Mouse (Mus musculus): ENCODE measurements around the gene Dclre1b. TPM values are rescaled to one million over a fixed set of nuclear protein-coding genes. Genes with fewer than 3 reads are reported as not detected.
"Not testable (repeated sequence)": the region's sequence is repeated elsewhere in the genome, so short reads cannot be mapped to it uniquely, and the experiment has no call there.

Dclre1b gene
- polyA plus RNA-seq, 1 experiment from 2014 or later: 23.0 TPM

DNA sequence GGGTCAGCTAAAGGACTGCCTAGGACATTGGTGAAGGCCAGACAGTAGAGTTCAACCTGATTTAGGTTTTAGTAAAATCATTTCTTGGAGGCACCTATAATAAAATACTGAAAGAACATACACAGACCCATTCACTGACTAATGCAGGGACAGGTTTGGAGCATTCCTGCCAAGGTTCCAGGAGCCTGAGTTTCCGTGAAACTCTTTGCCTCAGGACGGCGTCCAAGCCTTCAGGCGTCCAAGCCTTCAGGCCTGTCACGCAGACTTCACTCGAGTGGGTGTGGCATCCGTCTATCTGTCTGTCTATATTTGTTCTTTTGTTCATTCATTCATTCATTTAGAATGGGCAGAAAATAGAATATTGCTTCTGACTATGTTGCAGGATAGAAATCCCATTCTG, 21.9 kb upstream of the Dclre1b start:
- H3K4me3 ChIP-seq (replicated peaks; ENCODE audit: low read depth, low read length): no peak overlapping the region
- ATAC-seq (ENCODE audit: low FRiP score, low TSS enrichment) (no peak), DNase-seq (no peak)
- no peaks in the 10 kb centered on the region for H3K36me3 ChIP-seq (ENCODE audit: control insufficient read depth, insufficient read depth, low read length)
- WGBS: 79% methylated on average over 7 of the region's 7 CpGs
- no peak overlapping the region for H3K9ac ChIP-seq (replicated peaks; ENCODE audit: low read length)
- H3K4me2 ChIP-seq (ENCODE audit: low read length): no peak overlapping the region
- H3K9me3 ChIP-seq (ENCODE audit: control insufficient read depth, low read length): no peaks in the 10 kb centered on the region
- H3K4me1 ChIP-seq (ENCODE audit: control insufficient read depth, insufficient read depth, low read length): no peaks in the 10 kb centered on the region
- H3K27me3 ChIP-seq (ENCODE audit: control insufficient read depth, insufficient read depth, low read length): no peaks in the 10 kb centered on the region
- no peak overlapping the region for H3K27ac ChIP-seq (replicated peaks; ENCODE audit: low read depth, low read length)

DNA sequence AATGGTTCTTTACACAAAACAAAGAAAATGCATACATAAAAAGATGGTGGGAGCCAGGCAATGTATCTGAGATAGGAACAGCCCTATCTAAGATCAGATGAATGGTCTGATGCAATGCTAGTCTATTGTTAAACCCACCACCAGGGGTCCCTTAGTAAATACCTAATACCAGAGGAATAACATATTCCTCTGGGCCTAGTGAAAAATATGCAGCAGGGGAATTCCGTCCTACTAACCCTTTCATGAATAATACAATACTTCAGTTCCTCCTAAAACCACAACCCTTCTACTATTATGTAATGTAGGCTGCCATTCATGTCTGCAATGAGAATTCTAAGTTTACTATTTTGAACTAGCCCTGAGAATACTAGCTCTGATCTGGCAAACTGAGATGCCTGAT, 21.4 kb upstream of the Dclre1b start:
- H3K9me3 ChIP-seq (ENCODE audit: control insufficient read depth, low read length); H3K4me3 ChIP-seq (replicated peaks; ENCODE audit: low read depth, low read length); H3K27ac ChIP-seq (replicated peaks; ENCODE audit: low read depth, low read length); H3K9ac ChIP-seq (replicated peaks; ENCODE audit: low read length); H3K36me3 ChIP-seq (ENCODE audit: control insufficient read depth, insufficient read depth, low read length); H3K4me2 ChIP-seq (ENCODE audit: low read length); H3K4me1 ChIP-seq (ENCODE audit: control insufficient read depth, insufficient read depth, low read length); H3K27me3 ChIP-seq (ENCODE audit: control insufficient read depth, insufficient read depth, low read length); ATAC-seq (ENCODE audit: low FRiP score, low TSS enrichment): not testable (repeated sequence)
- peak; percentile 3 for DNase-seq
- WGBS: 43% methylated on average over 1 of the region's 1 CpGs

- Histone ChIP-seq H3K4me1 (ENCODE audit: control insufficient read depth, insufficient read depth, low read length) (no peaks in the 10 kb centered on the region), H3K27ac (replicated peaks; ENCODE audit: low read depth, low read length) (no peak overlapping the region), H3K27me3 (ENCODE audit: control insufficient read depth, insufficient read depth, low read length) (no peaks in the 10 kb centered on the region), H3K36me3 (ENCODE audit: control insufficient read depth, insufficient read depth, low read length) (no peaks in the 10 kb centered on the region), H3K4me3 (replicated peaks; ENCODE audit: low read depth, low read length) (no peak overlapping the region), H3K4me2 (ENCODE audit: low read length) (no peak overlapping the region), H3K9me3 (ENCODE audit: control insufficient read depth, low read length) (no peaks in the 10 kb centered on the region), H3K9ac (replicated peaks; ENCODE audit: low read length) (no peak overlapping the region)
- DNase-seq: no peak
- WGBS: 92% methylated on average over 3 of the region's 3 CpGs
- no peak for ATAC-seq (ENCODE audit: low FRiP score, low TSS enrichment)
Measured at GRCm38 (mm10) chr3:103829036-103829435, 19.8 kb upstream of the Dclre1b start.

GRCm38 (mm10) chr3:103827548-103827947, 18.3 kb upstream of the Dclre1b start:
- Histone ChIP-seq H3K4me2 (ENCODE audit: low read length) (no peak overlapping the region), H3K27ac (replicated peaks; ENCODE audit: low read depth, low read length) (no peak overlapping the region), H3K9me3 (ENCODE audit: control insufficient read depth, low read length) (no peaks in the 10 kb centered on the region), H3K4me1 (ENCODE audit: control insufficient read depth, insufficient read depth, low read length) (no peaks in the 10 kb centered on the region), H3K27me3 (ENCODE audit: control insufficient read depth, insufficient read depth, low read length) (no peaks in the 10 kb centered on the region), H3K4me3 (replicated peaks; ENCODE audit: low read depth, low read length) (no peak overlapping the region), H3K9ac (replicated peaks; ENCODE audit: low read length) (no peak overlapping the region), H3K36me3 (ENCODE audit: control insufficient read depth, insufficient read depth, low read length) (peaks cover 6% of the 10 kb centered on the region)
- DNase-seq (no peak), ATAC-seq (ENCODE audit: low FRiP score, low TSS enrichment) (no peak)

DNA sequence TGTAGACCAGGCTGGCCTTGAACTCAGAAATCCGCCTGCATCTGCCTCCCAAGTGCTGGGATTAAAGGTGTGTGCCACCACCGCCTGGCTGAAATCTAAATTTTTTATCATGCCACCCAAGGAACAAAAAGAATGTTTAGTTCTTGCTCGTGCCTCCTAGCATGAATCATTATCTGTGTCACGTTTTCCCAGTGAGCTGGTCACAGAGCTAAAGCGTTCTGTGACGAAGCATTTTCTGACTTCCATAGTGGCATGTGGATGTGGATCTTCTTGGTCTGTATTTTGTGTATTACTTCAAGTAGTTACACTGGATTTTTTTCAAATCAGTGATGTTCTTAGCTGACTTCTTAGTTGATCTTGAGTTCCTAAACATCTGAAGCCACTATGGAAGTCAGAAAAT, 1.7 kb upstream of the Dclre1b start:
- peaks cover 13% of the 10 kb centered on the region for H3K4me1 ChIP-seq (ENCODE audit: control insufficient read depth, insufficient read depth, low read length)
- no peak overlapping the region for H3K9ac ChIP-seq (replicated peaks; ENCODE audit: low read length)
- H3K36me3 ChIP-seq (ENCODE audit: control insufficient read depth, insufficient read depth, low read length): peaks cover 26% of the 10 kb centered on the region
- no peak overlapping the region for H3K4me2 ChIP-seq (ENCODE audit: low read length)
- ATAC-seq (ENCODE audit: low FRiP score, low TSS enrichment) (no peak), DNase-seq (no peak)
- H3K4me3 ChIP-seq (replicated peaks; ENCODE audit: low read depth, low read length): no peak overlapping the region
- H3K27me3 ChIP-seq (ENCODE audit: control insufficient read depth, insufficient read depth, low read length): no peaks in the 10 kb centered on the region
- no peak overlapping the region for H3K27ac ChIP-seq (replicated peaks; ENCODE audit: low read depth, low read length)
- WGBS: 91% methylated on average over 6 of the region's 6 CpGs
- no peaks in the 10 kb centered on the region for H3K9me3 ChIP-seq (ENCODE audit: control insufficient read depth, low read length)

GRCm38 (mm10) chr3:103809799-103810150, 531 bp upstream of the Dclre1b start:
- peak; percentile 54; the same call in 1 of the 2 replicates for ATAC-seq (ENCODE audit: low FRiP score, low TSS enrichment)
- Histone ChIP-seq H3K27ac (replicated peaks; ENCODE audit: low read depth, low read length) (peak overlapping the region; percentile 80), H3K36me3 (ENCODE audit: control insufficient read depth, insufficient read depth, low read length) (peaks cover 20% of the 10 kb centered on the region), H3K9ac (replicated peaks; ENCODE audit: low read length) (peak overlapping the region; percentile 67), H3K4me2 (ENCODE audit: low read length) (peak overlapping the region; percentile 70), H3K9me3 (ENCODE audit: control insufficient read depth, low read length) (no peaks in the 10 kb centered on the region), H3K4me3 (replicated peaks; ENCODE audit: low read depth, low read length) (peak overlapping the region; percentile 78), H3K27me3 (ENCODE audit: control insufficient read depth, insufficient read depth, low read length) (no peaks in the 10 kb centered on the region), H3K4me1 (ENCODE audit: control insufficient read depth, insufficient read depth, low read length) (peaks cover 13% of the 10 kb centered on the region)
- 4% methylated on average over 14 of the region's 14 CpGs for WGBS
- DNase-seq: no peak

DNA sequence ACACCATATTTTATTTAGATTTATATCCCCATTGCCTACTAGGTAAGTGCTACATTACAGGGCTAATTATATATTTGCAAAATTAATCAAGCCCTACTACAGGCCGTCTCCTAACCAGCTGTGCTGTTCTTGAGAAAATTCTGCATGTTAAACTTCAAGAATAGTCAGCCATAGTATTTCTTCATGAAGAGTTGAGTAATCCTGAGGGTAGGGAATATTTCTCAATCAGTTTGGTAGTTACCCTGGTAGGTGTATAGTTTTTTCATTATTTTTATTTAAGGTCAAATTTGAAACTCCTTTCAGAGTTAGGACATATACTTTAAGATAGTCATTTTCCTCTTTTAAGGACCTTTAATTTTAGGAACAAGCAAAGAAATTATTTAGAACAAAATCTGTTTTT, 3.6 kb downstream of the Dclre1b start:
- WGBS: 89% methylated on average over 1 of the region's 1 CpGs
- DNase-seq (no peak), ATAC-seq (ENCODE audit: low FRiP score, low TSS enrichment) (no peak)
- H3K36me3 ChIP-seq (ENCODE audit: control insufficient read depth, insufficient read depth, low read length): peaks cover 35% of the 10 kb centered on the region
- no peak overlapping the region for H3K4me3 ChIP-seq (replicated peaks; ENCODE audit: low read depth, low read length)
- no peaks in the 10 kb centered on the region for H3K27me3 ChIP-seq (ENCODE audit: control insufficient read depth, insufficient read depth, low read length)
- peaks cover 13% of the 10 kb centered on the region for H3K4me1 ChIP-seq (ENCODE audit: control insufficient read depth, insufficient read depth, low read length)
- no peaks in the 10 kb centered on the region for H3K9me3 ChIP-seq (ENCODE audit: control insufficient read depth, low read length)
- H3K27ac ChIP-seq (replicated peaks; ENCODE audit: low read depth, low read length): no peak overlapping the region
- no peak overlapping the region for H3K9ac ChIP-seq (replicated peaks; ENCODE audit: low read length)
- no peak overlapping the region for H3K4me2 ChIP-seq (ENCODE audit: low read length)

DNA sequence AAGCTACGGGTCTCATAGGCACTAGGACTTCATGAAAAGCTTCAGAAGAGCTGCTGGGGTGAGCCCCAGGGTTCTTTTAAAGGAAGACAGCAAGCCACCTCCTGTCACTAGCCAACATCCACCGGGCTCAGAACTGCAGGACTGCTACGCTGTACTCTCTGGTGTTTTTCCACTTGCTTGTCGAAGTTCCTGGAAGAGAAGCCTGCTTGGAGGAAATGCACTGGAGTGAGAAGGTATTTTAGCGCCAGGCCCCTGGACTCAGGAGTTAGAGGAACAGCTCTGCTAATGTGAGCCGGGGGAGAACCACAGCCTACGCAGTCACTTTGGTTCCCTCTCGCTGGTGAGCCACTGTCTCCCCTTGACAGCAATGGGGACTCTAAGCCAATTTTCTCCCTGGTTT, 6.4 kb downstream of the Dclre1b start:
- Histone ChIP-seq H3K9me3 (ENCODE audit: control insufficient read depth, low read length) (no peaks in the 10 kb centered on the region), H3K27ac (replicated peaks; ENCODE audit: low read depth, low read length) (no peak overlapping the region), H3K4me1 (ENCODE audit: control insufficient read depth, insufficient read depth, low read length) (peaks cover 1% of the 10 kb centered on the region; the same call in 1 of the 2 replicates), H3K36me3 (ENCODE audit: control insufficient read depth, insufficient read depth, low read length) (peaks cover 35% of the 10 kb centered on the region), H3K9ac (replicated peaks; ENCODE audit: low read length) (no peak overlapping the region), H3K4me3 (replicated peaks; ENCODE audit: low read depth, low read length) (no peak overlapping the region), H3K4me2 (ENCODE audit: low read length) (no peak overlapping the region), H3K27me3 (ENCODE audit: control insufficient read depth, insufficient read depth, low read length) (no peaks in the 10 kb centered on the region)
- no peak for ATAC-seq (ENCODE audit: low FRiP score, low TSS enrichment)
- DNase-seq: no peak
- WGBS: 93% methylated on average over 8 of the region's 8 CpGs

DNA sequence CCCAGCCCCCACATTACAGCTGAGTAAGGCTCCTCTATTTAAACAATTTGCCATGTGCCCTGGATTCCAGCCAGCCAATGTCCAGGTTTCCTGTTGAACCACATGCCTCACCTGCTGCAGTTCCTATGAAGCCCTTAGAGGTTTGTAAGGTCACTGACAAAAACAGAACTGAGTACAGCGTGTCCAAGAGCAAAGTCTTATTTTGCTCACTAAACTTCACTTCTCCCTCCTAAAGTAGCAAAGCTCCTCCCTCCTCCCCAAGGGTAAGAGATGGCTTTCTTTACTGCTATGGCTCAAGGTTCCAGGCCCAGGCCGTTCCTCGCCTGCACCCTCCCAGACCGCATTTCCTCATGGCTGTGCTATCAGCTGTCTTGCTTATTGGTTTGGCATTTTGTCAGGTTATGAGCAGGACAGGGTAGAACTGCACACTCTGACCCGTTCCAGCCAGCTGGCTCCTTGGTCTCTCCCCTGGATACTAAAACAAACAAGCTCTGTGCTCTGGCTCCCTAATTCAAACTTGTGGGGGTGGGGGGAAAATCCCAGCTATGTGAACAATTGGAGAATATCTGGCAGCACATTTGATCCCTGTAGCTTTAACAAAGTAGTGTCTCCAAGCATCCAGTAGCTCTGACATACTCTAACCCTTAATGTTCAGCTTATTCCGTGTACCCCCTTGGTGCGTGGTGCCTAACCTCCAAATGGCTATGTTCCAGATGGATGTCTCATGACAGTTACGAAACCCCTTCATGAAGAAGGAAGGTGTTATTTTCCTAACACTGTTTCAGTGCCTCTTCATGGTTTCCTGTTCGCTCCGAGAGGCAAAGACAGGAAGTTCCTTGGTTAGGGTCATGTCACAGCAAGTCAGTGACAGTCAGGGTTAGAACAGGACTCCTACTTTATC, 7.4 kb downstream of the Dclre1b start:
- Histone ChIP-seq H3K9ac (replicated peaks; ENCODE audit: low read length) (no peak overlapping the region), H3K36me3 (ENCODE audit: control insufficient read depth, insufficient read depth, low read length) (peaks cover 32% of the 10 kb centered on the region), H3K9me3 (ENCODE audit: control insufficient read depth, low read length) (no peaks in the 10 kb centered on the region), H3K27me3 (ENCODE audit: control insufficient read depth, insufficient read depth, low read length) (no peaks in the 10 kb centered on the region), H3K4me1 (ENCODE audit: control insufficient read depth, insufficient read depth, low read length) (no peaks in the 10 kb centered on the region), H3K4me3 (replicated peaks; ENCODE audit: low read depth, low read length) (no peak overlapping the region), H3K27ac (replicated peaks; ENCODE audit: low read depth, low read length) (no peak overlapping the region), H3K4me2 (ENCODE audit: low read length) (no peak overlapping the region)
- DNase-seq: no peak
- ATAC-seq (ENCODE audit: low FRiP score, low TSS enrichment): no peak
- 84% methylated on average over 10 of the region's 10 CpGs for WGBS
